Mouse (Mus musculus) hindbrain, embryonic 14.5 days (tissue): ENCODE measurements around the gene Angptl4. TPM values are rescaled to one million over a fixed set of nuclear protein-coding genes. Genes with fewer than 3 reads are reported as not detected.
"Not testable (repeated sequence)": the region's sequence is repeated elsewhere in the genome, so short reads cannot be mapped to it uniquely, and the experiment has no call there.

Source experiments
- ATAC-seq: fragments of 200-750 bp; cut with Nextera tagmentation; 2 replicates; pipeline ENCODE4 v1.8.0; 2017; ENCODE audit warnings: moderate number of reproducible peaks, mild to moderate bottlenecking, moderate TSS enrichment, moderate library complexity; ENCODE audit not compliant: low FRiP score
- DNase-seq: peaks from one replicate; pipeline ENCODE4 v3.0.0-alpha.2; 2015; ENCODE audit warnings: low spot score
- H3K27ac ChIP-seq: fragments of 300-500 bp; sonication (generic); 2 replicates; pipeline ENCODE4 v1.5.1; 2014; ENCODE audit warnings: mild to moderate bottlenecking, moderate library complexity
- H3K27me3 ChIP-seq: fragments of 300-500 bp; sonication (generic); 2 replicates; pipeline ENCODE4 v1.6.1; 2014; ENCODE audit warnings: mild to moderate bottlenecking, low read length, mixed read lengths; ENCODE audit not compliant: control insufficient read depth, insufficient read depth
- H3K36me3 ChIP-seq: fragments of 300-500 bp; sonication (generic); replicated peaks from 2 replicates; pipeline ENCODE4 v1.6.1; 2014; ENCODE audit not compliant: control insufficient read depth, insufficient read depth
- H3K4me1 ChIP-seq: fragments of 300-500 bp; sonication (generic); replicated peaks from 2 replicates; pipeline ENCODE4 v1.6.1; 2014; ENCODE audit warnings: antibody characterized with exemption, low read length, mixed read lengths; ENCODE audit not compliant: control insufficient read depth, insufficient read depth
- H3K4me2 ChIP-seq: fragments of 300-500 bp; sonication (generic); replicated peaks from 2 replicates; pipeline ENCODE4 v1.6.1; 2014; ENCODE audit warnings: mild to moderate bottlenecking, moderate library complexity
- H3K4me3 ChIP-seq: fragments of 300-500 bp; sonication (generic); replicated peaks from 2 replicates; pipeline ENCODE4 v1.5.1; 2014; ENCODE audit warnings: mild to moderate bottlenecking, low read length
- H3K9ac ChIP-seq: fragments of 300-500 bp; sonication (generic); 2 replicates; pipeline ENCODE4 v1.6.1; 2014
- H3K9me3 ChIP-seq: fragments of 300-500 bp; sonication (generic); 2 replicates; pipeline ENCODE4 v1.6.1; 2016; ENCODE audit warnings: low read length; ENCODE audit not compliant: control insufficient read depth
- WGBS: fragments of 180-500 bp; shearing (Covaris S2); extraction: QIAGEN DNeasy Blood & Tissue Kit; methylation state at CpG from one replicate; pipeline ENCODE4 v1.1.7; 2014; 5-methylcytosine and 5-hydroxymethylcytosine counted together
- polyA plus RNA-seq: library from polyadenylated mRNA; unstranded; fragments of >200 nt; fragmentation: Nextera tagmentation; extraction: Ambion mirVana; gene quantifications from 2 replicates; pipeline ENCODE4 v1.2.1, GENCODE M21; 2014

Gene Angptl4
- polyA plus RNA-seq, 1 experiment from 2014 or later, result 25.1 TPM

- H3K36me3 ChIP-seq, H3K4me2 ChIP-seq, H3K4me3 ChIP-seq, H3K9ac ChIP-seq, DNase-seq, H3K9me3 ChIP-seq, H3K4me1 ChIP-seq, ATAC-seq, H3K27ac ChIP-seq, H3K27me3 ChIP-seq: not testable (repeated sequence)
- WGBS, result 78% methylated on average over 9 of the region's 9 CpGs
Measured at GRCm38 (mm10) chr17:33732556-33733083, 49.0 kb downstream of the Angptl4 start.

DNA sequence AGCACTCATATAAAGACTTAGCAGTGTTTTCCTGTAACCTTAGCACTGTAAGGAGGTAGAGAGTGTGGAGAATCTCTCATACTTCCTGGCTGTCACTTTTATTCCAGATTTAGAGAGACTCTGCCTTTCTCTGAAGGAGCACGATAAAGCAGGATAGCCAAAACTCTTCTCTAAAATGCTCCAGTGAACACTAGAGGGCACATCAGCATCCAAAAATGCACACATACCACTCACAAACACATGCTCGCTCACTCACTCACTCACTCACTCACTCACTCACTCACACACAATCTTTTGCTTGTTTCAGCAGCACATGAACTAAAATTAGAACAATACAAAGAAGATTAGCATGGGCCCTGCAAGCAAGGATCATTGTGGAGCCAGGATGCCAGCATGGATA is 52.4 kb downstream of the Angptl4 start:
- no peaks in the 10 kb centered on the region for H3K9me3 ChIP-seq
- no peak for ATAC-seq
- H3K36me3 ChIP-seq, result no peaks in the 10 kb centered on the region
- no peak overlapping the region for H3K4me3 ChIP-seq
- H3K27me3 ChIP-seq, result no peaks in the 10 kb centered on the region
- no peak overlapping the region for H3K27ac ChIP-seq
- WGBS, result 83% methylated on average over 2 of the region's 2 CpGs
- no peak overlapping the region for H3K4me2 ChIP-seq
- H3K9ac ChIP-seq, result no peak overlapping the region
- no peaks in the 10 kb centered on the region for H3K4me1 ChIP-seq
- DNase-seq, result no peak

- H3K27me3 ChIP-seq, result no peaks in the 10 kb centered on the region
- H3K36me3 ChIP-seq, result no peaks in the 10 kb centered on the region
- H3K9ac ChIP-seq, result no peak overlapping the region
- no peak for ATAC-seq
- H3K4me3 ChIP-seq, result no peak overlapping the region
- H3K9me3 ChIP-seq, result no peaks in the 10 kb centered on the region
- H3K4me2 ChIP-seq, result no peak overlapping the region
- 73% methylated on average over 2 of the region's 2 CpGs for WGBS
- DNase-seq, result no peak
- no peak overlapping the region for H3K27ac ChIP-seq
- no peaks in the 10 kb centered on the region for H3K4me1 ChIP-seq
Measured at GRCm38 (mm10) chr17:33728396-33728795, 53.2 kb downstream of the Angptl4 start.

Other genes with a start within 250 kb of the Angptl4 start
- 1.7 and 2.0 TPM in 2 replicates for gene Myo1f, start 226.1 kb downstream of the Angptl4 start, polyA plus RNA-seq
- gene Zfp414, start 152.7 kb downstream of the Angptl4 start, polyA plus RNA-seq, result 81.3 and 85.9 TPM in 2 replicates
- gene Pram1, start 143.8 kb downstream of the Angptl4 start, polyA plus RNA-seq, result 0.37 and 0.70 TPM in 2 replicates
- 161 and 173 TPM in 2 replicates for gene Hnrnpm, start 95.0 kb downstream of the Angptl4 start, polyA plus RNA-seq
- gene March2, start 63.2 kb downstream of the Angptl4 start, polyA plus RNA-seq, result 69.0 and 72.1 TPM in 2 replicates
- gene Rab11b, start 21.3 kb downstream of the Angptl4 start, polyA plus RNA-seq, result 370 and 430 TPM in 2 replicates
- 44.7 and 47.7 TPM in 2 replicates for gene Kank3, start 28.7 kb upstream of the Angptl4 start, polyA plus RNA-seq
- 580 and 749 TPM in 2 replicates for gene Rps28, start 42.7 kb upstream of the Angptl4 start, polyA plus RNA-seq
- gene Ndufa7, start 42.7 kb upstream of the Angptl4 start, polyA plus RNA-seq, result 487 and 568 TPM in 2 replicates
- gene Cd320, start 61.3 kb upstream of the Angptl4 start, polyA plus RNA-seq, result 57.5 and 59.6 TPM in 2 replicates
- gene Gm7029, start 92.0 kb upstream of the Angptl4 start, polyA plus RNA-seq, result not detected in 2 replicates
- 1.7 and 1.8 TPM in 2 replicates for gene Kifc1, start 108.8 kb upstream of the Angptl4 start, polyA plus RNA-seq
- 0.59 TPM in 1 of 2 replicates, not detected in the other for gene Platr17, start 123.3 kb upstream of the Angptl4 start, polyA plus RNA-seq
- gene Daxx, start 127.6 kb upstream of the Angptl4 start, polyA plus RNA-seq, result 39.2 and 43.2 TPM in 2 replicates
- 24.9 and 29.6 TPM in 2 replicates for gene Tapbp, start 134.1 kb upstream of the Angptl4 start, polyA plus RNA-seq
- gene Zbtb22, start 134.1 kb upstream of the Angptl4 start, polyA plus RNA-seq, result 10.4 and 11.4 TPM in 2 replicates
- 47.7 and 49.2 TPM in 2 replicates for gene Rgl2, start 147.7 kb upstream of the Angptl4 start, polyA plus RNA-seq
- gene Pfdn6, start 158.5 kb upstream of the Angptl4 start, polyA plus RNA-seq, result 157 and 161 TPM in 2 replicates
- gene Wdr46, start 158.8 kb upstream of the Angptl4 start, polyA plus RNA-seq, result 15.6 and 19.5 TPM in 2 replicates
- 7.8 and 9.2 TPM in 2 replicates for gene B3galt4, start 169.7 kb upstream of the Angptl4 start, polyA plus RNA-seq
- gene Vps52, start 174.0 kb upstream of the Angptl4 start, polyA plus RNA-seq, result 56.0 and 56.6 TPM in 2 replicates
- gene Rps18, start 174.2 kb upstream of the Angptl4 start, polyA plus RNA-seq, result 804 and 966 TPM in 2 replicates
- 12.5 and 16.5 TPM in 2 replicates for gene H2-K1, start 218.5 kb upstream of the Angptl4 start, polyA plus RNA-seq
- gene Ring1, start 242.8 kb upstream of the Angptl4 start, polyA plus RNA-seq, result 6.3 and 7.8 TPM in 2 replicates
- gene H2-Ke6, start 246.2 kb upstream of the Angptl4 start, polyA plus RNA-seq, result 64.3 and 67.3 TPM in 2 replicates
- gene Slc39a7, start 249.9 kb upstream of the Angptl4 start, polyA plus RNA-seq, result 87.1 and 97.0 TPM in 2 replicates
- gene Rxrb, start 250.0 kb upstream of the Angptl4 start, polyA plus RNA-seq, result 32.2 and 34.5 TPM in 2 replicates